Mouse (Mus musculus): Measurements from ENCODE around the gene Krt16.
"Not testable (repeated sequence)": the region's sequence is repeated elsewhere in the genome, so short reads cannot be mapped to it uniquely, and the experiment has no call there.

The Krt16 gene

GRCm38 (mm10) chr11:100255514-100255913 is 6.8 kb upstream of the Krt16 start:
- DNase-seq (ENCODE audit: low read depth): no peak

GRCm38 (mm10) chr11:100254360-100255090 is 5.8 kb upstream of the Krt16 start:
- DNase-seq (ENCODE audit: low read depth): no peak

- DNase-seq (ENCODE audit: low read depth): not testable (repeated sequence)
Observed at GRCm38 (mm10) chr11:100246471-100246870, 2.2 kb downstream of the Krt16 start.

- DNase-seq (ENCODE audit: low read depth): peak; percentile 50
Observed at GRCm38 (mm10) chr11:100240272-100240671, 8.4 kb downstream of the Krt16 start.

GRCm38 (mm10) chr11:100221741-100222140 is 27.0 kb downstream of the Krt16 start:
- DNase-seq (ENCODE audit: low read depth): no peak

GRCm38 (mm10) chr11:100219304-100219703 is 29.4 kb downstream of the Krt16 start:
- DNase-seq (ENCODE audit: low read depth): no peak

- no peak for DNase-seq (ENCODE audit: low read depth)
Observed at GRCm38 (mm10) chr11:100208542-100208941, 40.2 kb downstream of the Krt16 start.

- no peak for DNase-seq (ENCODE audit: low read depth)
Observed at GRCm38 (mm10) chr11:100207498-100207897, 41.2 kb downstream of the Krt16 start, which contains the start of gene Krt14. Krt14 (minus strand) TSS chr11:100207548.

- DNase-seq (ENCODE audit: low read depth): peak; percentile 7
Observed at GRCm38 (mm10) chr11:100203448-100203847, 45.3 kb downstream of the Krt16 start.

GRCm38 (mm10) chr11:100202906-100203305 is 45.8 kb downstream of the Krt16 start:
- no peak for DNase-seq (ENCODE audit: low read depth)

- DNase-seq (ENCODE audit: low read depth): peak; percentile 40
Observed at GRCm38 (mm10) chr11:100200104-100200820, 48.4 kb downstream of the Krt16 start.

- DNase-seq (ENCODE audit: low read depth): no peak
Observed at GRCm38 (mm10) chr11:100198666-100199065, 50.0 kb downstream of the Krt16 start.

All from induced T-regulatory cell, adult 2 months (primary cell).